Mouse (Mus musculus): ENCODE measurements around the gene Lrrc8e. TPM values are rescaled to one million over a fixed set of nuclear protein-coding genes. Genes with fewer than 3 reads are reported as not detected.

Gene Lrrc8e
- not detected for total RNA-seq (2023)

DNA sequence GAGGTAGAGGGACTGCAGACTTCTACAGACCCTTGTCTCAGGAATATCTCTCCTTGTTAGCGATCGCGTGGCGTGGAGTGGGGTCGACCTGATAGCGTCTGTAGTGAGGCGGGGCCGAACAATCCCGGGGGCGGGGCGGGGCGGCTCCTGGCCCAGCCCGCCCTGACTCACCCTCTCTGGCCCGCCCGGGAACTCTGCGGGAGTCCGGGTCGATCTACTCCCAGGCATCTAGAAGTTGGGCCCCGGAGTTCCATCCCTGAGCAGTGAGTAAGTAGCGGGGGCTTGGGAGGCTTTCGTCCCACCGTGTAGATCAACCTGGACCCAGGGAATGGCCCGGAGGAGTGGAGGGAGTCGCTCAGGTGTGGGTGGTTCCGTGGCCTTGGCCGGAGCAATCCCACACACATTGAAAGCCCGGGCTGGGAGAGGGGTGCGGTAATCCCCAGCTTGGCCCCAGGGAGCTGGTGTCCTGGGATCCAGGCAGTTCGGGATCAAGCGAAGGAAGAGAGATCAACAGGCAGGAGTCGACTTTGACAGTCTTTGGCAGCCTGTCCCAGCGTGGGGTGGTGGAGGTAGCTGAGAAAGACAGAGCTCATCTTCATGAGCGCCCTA lies at the start of gene Lrrc8e:
TSS of gene Lrrc8e (plus strand) at position 89 of the 609 bp plus-strand sequence.

DNA sequence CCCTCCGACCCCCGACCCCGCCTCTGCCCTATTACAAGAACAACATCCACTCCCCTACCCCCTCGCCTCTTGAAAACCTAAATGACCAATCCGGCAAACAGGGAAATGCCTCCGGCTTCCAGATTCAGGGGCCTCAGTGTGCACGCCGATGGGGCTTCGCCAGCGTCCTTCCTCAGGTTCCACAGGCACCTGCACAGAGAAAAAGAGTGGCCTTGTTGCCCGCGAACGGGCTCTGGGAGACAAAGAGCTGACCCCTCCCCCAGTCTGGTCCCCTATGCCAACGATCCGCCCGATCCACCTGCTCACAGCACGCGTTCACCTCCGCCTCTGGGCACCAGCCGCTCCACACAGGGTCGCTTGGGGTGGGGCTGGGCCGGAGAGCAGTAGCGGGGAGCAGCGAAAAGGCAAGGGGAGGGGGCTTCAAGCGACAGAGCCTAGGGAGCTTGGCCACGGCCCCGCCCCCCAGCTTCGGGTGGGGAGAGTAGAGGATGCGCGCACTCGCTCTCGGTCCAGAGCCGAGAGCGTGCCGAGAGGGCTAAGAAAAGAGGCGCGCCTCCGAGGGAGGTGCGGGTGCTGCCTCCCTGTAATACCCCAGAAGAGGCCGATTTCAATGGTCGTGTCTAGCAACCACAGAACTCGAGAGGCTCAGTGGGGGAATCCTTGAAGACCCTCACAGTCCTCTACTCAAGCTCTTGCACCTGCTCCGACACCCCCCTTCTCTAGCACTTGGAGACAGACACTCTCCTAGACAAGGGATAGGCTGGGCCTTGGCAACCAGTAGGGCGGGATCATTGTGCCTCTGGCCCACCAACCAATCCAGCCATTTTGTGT lies 9.6 kb upstream of the Lrrc8e start, which contains the start of gene Prr36:
TSS of gene Prr36 (minus strand) at position 669 of the 831 bp plus-strand sequence.

DNA sequence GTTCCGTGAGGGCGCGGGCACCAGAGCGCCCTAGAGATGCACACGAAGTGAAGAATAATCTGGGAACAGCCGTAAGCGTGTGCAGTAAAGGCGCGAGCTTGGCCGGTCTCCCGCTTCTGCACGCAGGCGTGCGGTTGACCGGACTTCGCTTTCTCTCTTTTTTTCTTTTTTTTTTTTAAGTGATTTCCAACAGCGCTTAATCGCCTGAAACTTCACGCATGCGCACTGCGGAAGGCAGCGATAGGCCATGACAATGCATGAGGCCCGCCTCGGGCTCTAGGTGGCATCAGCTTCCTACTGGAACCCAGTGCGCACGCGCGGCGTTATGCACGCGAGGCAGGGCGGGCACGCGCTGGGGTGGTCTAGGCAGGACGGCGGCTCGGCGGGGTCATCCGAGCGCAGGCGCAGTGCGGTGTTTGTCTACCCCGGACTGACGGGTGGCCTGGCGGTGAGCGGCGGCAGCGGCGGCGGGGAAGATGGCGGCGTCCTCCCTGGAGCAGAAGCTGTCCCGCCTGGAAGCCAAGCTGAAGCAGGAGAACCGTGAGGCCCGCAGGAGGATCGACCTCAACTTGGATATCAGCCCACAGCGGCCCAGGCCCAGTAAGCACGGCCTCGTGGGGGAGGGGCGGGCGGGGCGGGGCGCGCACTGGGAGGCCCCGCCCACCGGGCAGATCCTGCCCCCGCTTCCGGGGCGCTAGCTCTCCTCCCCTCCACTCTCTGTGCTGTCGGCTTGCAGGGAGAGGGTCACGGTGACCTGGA lies 12.0 kb downstream of the Lrrc8e start, which contains the start of the genes Map2k7 and Gm49320:
TSS of gene Map2k7 (plus strand) at position 307 of the 759 bp plus-strand sequence.
TSS of gene Gm49320 (plus strand) at position 432 of the 759 bp plus-strand sequence.

DNA sequence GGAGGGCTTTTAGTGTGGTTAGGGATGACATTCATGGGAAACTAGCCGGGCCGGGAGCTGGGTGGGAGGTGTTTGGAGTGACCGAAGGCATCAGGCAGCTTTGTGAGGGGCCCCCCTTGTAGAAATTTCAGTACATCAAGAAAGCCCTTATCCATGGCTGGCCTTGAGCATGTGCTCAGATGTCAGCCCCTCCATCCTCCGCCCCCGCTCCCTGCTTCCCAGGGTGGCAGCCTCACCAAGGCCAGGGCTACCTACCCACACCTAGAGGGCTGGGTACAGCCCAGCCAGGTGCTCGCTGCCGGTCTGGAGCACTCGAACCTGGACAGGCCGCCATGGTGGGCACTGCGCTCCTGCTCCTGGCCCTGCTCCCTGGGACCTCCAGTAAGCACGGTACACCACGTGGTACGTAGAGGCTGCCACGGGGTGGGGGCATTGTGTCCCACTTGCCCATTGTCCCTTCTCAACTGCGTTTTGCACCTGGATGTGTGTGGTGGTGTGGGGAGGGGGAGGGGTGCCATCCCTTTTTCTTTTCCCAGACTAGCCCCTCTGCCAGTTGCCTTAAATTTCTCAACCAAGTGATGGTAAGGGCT lies 21.4 kb downstream of the Lrrc8e start, which contains the start of gene Tgfbr3l:
TSS of gene Tgfbr3l (plus strand) at position 264 of the 590 bp plus-strand sequence.

DNA sequence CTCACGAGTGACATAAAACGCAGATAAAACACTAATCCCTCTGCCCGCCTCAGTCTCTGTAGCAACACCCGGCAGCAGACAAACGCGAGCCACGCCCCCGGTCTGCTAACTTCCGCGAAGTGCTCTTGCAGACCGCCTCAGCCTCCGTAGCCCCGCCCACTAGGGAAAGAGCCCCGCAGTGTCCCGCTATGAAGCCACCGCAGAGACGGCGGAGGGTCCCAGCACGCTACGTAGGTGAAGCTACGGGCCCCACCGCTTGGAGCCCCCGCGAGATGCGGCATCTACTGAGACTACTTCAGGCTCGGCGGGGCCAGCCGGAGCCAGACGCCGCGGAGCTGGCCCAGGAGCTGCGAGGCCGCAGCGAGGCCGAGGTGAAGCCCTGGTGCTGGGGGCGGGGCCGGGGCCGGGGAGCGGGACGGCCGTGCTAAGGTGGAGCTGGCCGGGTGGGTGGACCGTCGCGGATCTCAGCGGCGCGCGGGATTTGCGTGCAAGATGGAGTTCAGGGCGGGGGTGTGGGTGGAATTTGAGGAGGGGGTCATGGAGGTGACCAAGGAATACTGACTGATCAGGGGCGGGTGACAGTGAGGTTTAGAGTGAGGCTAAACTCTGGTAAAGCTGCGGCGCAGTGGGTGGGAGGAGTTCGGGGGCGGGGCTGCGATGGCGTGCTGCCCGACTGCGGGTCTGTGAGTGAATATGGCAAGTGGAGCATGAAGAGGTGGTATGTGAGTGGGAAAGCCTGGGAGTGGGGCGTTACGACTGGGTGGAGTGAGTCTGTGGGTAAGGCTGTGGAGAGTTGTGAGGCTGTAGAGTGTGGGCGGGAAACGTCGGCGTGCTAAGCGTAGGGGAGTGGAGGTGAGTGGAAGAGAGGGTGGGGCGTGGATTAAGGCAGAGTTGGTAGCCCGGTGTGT lies 26.6 kb downstream of the Lrrc8e start, which contains the start of gene Snapc2:
TSS of gene Snapc2 (plus strand) at position 147 of the 908 bp plus-strand sequence.

DNA sequence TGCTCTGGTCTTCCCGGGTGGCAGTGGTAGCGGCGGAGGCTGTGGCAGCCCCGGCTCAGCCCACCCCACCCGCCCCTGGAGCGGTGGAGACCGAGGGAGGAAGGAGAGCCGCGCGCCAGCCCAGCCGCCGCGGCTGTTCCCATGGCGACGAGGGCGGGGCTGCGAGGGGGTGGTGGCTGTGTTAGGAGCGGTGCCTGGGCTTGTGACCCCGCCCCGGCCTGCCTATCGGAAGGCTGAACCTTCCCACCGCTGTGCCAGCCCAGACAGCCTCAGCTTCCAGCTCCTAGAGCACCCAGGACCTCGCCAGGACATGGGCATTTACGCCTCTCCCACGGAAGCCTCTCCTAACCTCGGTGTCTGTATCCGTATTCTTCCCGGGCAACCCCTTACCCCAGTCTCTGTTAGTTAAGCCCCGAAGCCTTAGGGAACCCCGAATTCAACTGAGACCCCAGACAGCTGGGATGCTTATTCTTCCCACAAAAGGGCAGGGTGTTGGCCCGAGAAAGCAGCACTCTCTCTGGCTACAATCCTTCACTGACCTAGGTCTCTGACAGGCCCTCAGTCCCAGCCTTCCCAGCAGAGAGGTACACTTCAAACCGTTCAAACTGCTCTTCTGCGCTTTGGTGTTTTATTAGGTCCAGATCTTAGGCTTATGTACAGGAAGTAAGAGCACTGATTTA lies 32.6 kb downstream of the Lrrc8e start, which contains the start of gene Ctxn1:
TSS of gene Ctxn1 (minus strand) at position 150 of the 680 bp plus-strand sequence.

DNA sequence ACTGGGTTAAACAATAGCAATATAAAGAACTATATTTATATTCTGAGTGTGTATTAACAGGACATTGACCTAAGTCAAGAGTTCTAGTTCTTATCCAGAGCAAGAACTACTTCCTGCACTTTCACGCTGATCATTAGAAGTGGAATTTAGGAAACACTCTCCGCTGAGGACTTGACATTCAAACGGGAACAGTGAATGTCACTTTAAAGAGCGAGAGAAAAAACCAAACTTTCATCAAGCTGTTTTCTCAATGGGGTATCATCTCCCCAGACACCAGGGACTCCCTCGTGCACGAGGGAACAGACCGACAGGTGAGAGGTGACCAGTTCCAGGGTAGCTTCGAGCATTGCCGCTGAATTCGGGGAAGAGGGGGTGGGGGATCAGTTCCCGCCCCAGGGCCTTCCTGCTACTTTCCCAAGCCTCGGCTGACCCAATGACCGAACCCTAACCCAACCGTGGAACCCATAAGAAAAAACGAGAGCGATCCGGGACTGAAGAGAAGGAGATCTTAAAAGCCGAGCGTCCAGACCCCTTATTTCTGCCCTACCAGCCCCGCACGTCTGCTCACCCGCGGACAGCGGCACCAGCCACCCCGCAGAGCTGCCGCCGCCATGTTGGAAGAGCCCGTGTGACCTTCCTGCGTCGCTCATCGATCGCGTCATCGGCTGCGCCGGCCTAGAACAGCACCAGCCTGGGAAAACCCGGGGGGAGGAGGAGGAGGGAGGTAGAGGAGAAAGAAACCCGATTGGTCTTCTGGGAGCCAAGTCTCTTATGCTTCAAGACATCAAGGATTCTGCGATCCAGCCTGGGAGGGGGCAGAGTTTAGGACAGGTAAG lies 48.9 kb downstream of the Lrrc8e start, which contains the start of gene Timm44:
TSS of gene Timm44 (minus strand) at position 639 of the 836 bp plus-strand sequence.

Other genes with a start within 250 kb of the Lrrc8e start
- not detected for gene Cd209f, start 121.0 kb upstream of the Lrrc8e start, total RNA-seq (2023)
- gene Cd209g, start 92.7 kb upstream of the Lrrc8e start, total RNA-seq (2023), result not detected
- 16.6 TPM for gene Evi5l, start 60.3 kb upstream of the Lrrc8e start, total RNA-seq (2023)
- gene Prr36, start 9.4 kb upstream of the Lrrc8e start, total RNA-seq (2023), result 0.21 TPM
- 149 TPM for gene Map2k7, start 11.9 kb downstream of the Lrrc8e start, total RNA-seq (2023)
- gene Gm49320, start 12.0 kb downstream of the Lrrc8e start, total RNA-seq (2023), result not detected
- gene Tgfbr3l, start 21.4 kb downstream of the Lrrc8e start, total RNA-seq (2023), result 40.7 TPM
- gene Snapc2, start 26.3 kb downstream of the Lrrc8e start, total RNA-seq (2023), result 14.4 TPM
- gene Ctxn1, start 32.4 kb downstream of the Lrrc8e start, total RNA-seq (2023), result 1.3 TPM
- 77.2 TPM for gene Timm44, start 49.1 kb downstream of the Lrrc8e start, total RNA-seq (2023)
- gene Ccl25, start 98.4 kb downstream of the Lrrc8e start, total RNA-seq (2023), result 20.4 TPM
- gene Elavl1, start 98.6 kb downstream of the Lrrc8e start, total RNA-seq (2023), result 88.4 TPM